ENCODE assay signal across 12 mouse cellular contexts in genomic region chr8:91140828-91141227, GRCm38 (mm10).
"Had no signal": no experiment of that assay in that cellular context is flagged by ENCODE, and none has a peak within 500 bp of the region (broad histone marks: within the 10 kb centered on the region; RNA-seq: fewer than 3 reads in every experiment).

No protein-coding gene starts in this region.

- H3K4me2 ChIP-seq: limb, embryonic 15.5 days; liver, embryonic 12.5 days; lung, embryonic 14.5 days; midbrain, embryonic 13.5 days; stomach, embryonic 15.5 days had no signal

- H3K27ac ChIP-seq: left cerebral cortex, adult 2 months; limb, embryonic 15.5 days; liver, embryonic 12.5 days; macrophage; midbrain, embryonic 13.5 days; stomach, embryonic 15.5 days had no signal

- H3K4me3 ChIP-seq: left cerebral cortex, adult 2 months; limb, embryonic 15.5 days; liver, embryonic 12.5 days; midbrain, embryonic 13.5 days; stomach, embryonic 15.5 days had no signal

- H3K9ac ChIP-seq: limb, embryonic 15.5 days; liver, embryonic 12.5 days; lung, embryonic 14.5 days; midbrain, embryonic 13.5 days; stomach, embryonic 15.5 days had no signal

- H3K9me3 ChIP-seq: limb, embryonic 15.5 days; stomach, embryonic 15.5 days had no signal

- H3K36me3 ChIP-seq: limb, embryonic 15.5 days; liver, embryonic 12.5 days; midbrain, embryonic 13.5 days; stomach, embryonic 15.5 days had no signal

- H3K27me3 ChIP-seq: limb, embryonic 15.5 days; liver, embryonic 12.5 days; midbrain, embryonic 13.5 days; stomach, embryonic 15.5 days had no signal

- H3K4me1 ChIP-seq: limb, embryonic 15.5 days; liver, embryonic 12.5 days; midbrain, embryonic 13.5 days; stomach, embryonic 15.5 days had no signal

- DNase-seq: lung, embryonic 14.5 days; lung, postnatal 10 days; right cerebral cortex, postnatal 14 days; thymus, adult 2 months; thymus, postnatal 25 days had no signal

- ATAC-seq: hindbrain, embryonic 16.5 days; liver, embryonic 12.5 days; midbrain, embryonic 13.5 days had no signal
